ENCODE assay signal across 27 mouse cellular contexts in the genomic region with DNA sequence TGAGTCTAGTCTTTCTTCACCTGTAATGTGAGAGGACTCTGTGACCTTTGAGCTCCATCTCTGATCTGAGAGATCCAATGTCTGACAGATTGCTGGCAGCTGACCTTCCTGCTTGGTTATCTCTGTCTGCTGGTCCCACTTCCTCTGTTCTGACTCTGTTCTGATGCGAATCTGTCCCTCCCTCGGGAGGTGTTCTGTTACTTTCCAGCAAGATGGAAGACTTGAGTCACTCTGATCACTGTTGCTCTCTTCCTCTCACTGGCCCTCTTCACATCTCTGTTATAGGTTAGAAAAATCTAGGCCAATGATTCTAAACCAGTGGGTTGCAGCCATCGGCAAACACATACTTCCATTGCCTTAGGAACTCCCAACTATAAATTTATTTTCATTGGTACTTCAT.
DNase-seq lines count a peak whose midpoint lies in the region; ATAC-seq and TF ChIP-seq lines count a peak whose summit lies in the region.
"Had no signal": no experiment of that assay in that cellular context is flagged by ENCODE, and none has a peak within 500 bp of the region (broad histone marks: within the 10 kb centered on the region; RNA-seq: fewer than 3 reads in every experiment).

No protein-coding gene starts in this region.

- no peak overlapping the region for H3K4me2 ChIP-seq in intestine, embryonic 16.5 days (ENCODE audit: low read depth, low read length)
- H3K4me2 ChIP-seq in intestine, embryonic 15.5 days (replicated peaks), result no peak overlapping the region
- no peak overlapping the region for H3K4me2 ChIP-seq in intestine, postnatal 0 days (replicated peaks; ENCODE audit: low read depth)
- H3K4me2 ChIP-seq: forebrain, embryonic 13.5 days; heart, embryonic 12.5 days; heart, embryonic 15.5 days; hindbrain, embryonic 14.5 days had no signal

- peaks cover 5% of the 10 kb centered on the region; the same call in 1 of the 2 replicates for H3K4me1 ChIP-seq in intestine, embryonic 16.5 days (ENCODE audit: control insufficient read depth, insufficient read depth, low read length)
- H3K4me1 ChIP-seq in intestine, embryonic 15.5 days (replicated peaks), result peaks cover 3% of the 10 kb centered on the region; the same call in 1 of the 2 replicates
- peaks cover 6% of the 10 kb centered on the region; the same call in 1 of the 2 replicates for H3K4me1 ChIP-seq in intestine, postnatal 0 days (replicated peaks; ENCODE audit: control insufficient read depth, insufficient read depth, low read length)
- H3K4me1 ChIP-seq in limb, embryonic 10.5 days, result 0 out of 2 replicates have a peak, but pooled peaks cover 5% of the 10 kb centered on the region
- H3K4me1 ChIP-seq: forebrain, embryonic 13.5 days; heart, embryonic 15.5 days had no signal

- no peak overlapping the region for H3K9ac ChIP-seq in intestine, embryonic 16.5 days (ENCODE audit: low read depth, low read length)
- no peak overlapping the region for H3K9ac ChIP-seq in intestine, embryonic 15.5 days
- H3K9ac ChIP-seq in intestine, postnatal 0 days (ENCODE audit: low read depth, low read length), result no peak overlapping the region
- H3K9ac ChIP-seq: forebrain, embryonic 13.5 days; heart, embryonic 12.5 days; heart, embryonic 15.5 days; hindbrain, embryonic 14.5 days had no signal

- WGBS in intestine, embryonic 16.5 days, result 72% methylated on average over 3 of the region's 3 CpGs
- 73% methylated on average over 3 of the region's 3 CpGs for WGBS in intestine, embryonic 15.5 days
- WGBS in intestine, postnatal 0 days, result 41% methylated on average over 3 of the region's 3 CpGs
- WGBS in limb, embryonic 10.5 days, result 71% methylated on average over 3 of the region's 3 CpGs

- DNase-seq in embryo, embryonic 10 days (ENCODE audit: low spot score), result peak; percentile 42
- DNase-seq in embryo, embryonic 9.5 days (ENCODE audit: extremely low spot score), result no peak
- DNase-seq in CD4-positive, CD25-positive, alpha-beta regulatory T cell, adult 2 months (ENCODE audit: low read depth, low spot score), result peak; percentile 13
- no peak for DNase-seq in frontal cortex, postnatal 14 days (ENCODE audit: low spot score in 2 of 2)
- DNase-seq in limb, embryonic 10.5 days (ENCODE audit: low spot score), result no peak
- DNase-seq: adrenal gland, postnatal 10 days; adrenal gland, postnatal 36 days; cerebellum, adult 18-20 months; cerebellum, adult 9-10 months; cerebellum, postnatal 14 days; gastrocnemius, adult 2 months; gastrocnemius, postnatal 14 days; heart, adult 18-20 months; heart, postnatal 10 days; heart, postnatal 4 days; kidney, adult 18-20 months had no signal

- H3K27ac ChIP-seq in intestine, embryonic 16.5 days (ENCODE audit: low read length), result no peak overlapping the region
- no peak overlapping the region for H3K27ac ChIP-seq in intestine, embryonic 15.5 days
- H3K27ac ChIP-seq in intestine, postnatal 0 days (ENCODE audit: low read depth, low read length), result no peak overlapping the region
- no peak overlapping the region for H3K27ac ChIP-seq in limb, embryonic 10.5 days
- H3K27ac ChIP-seq: forebrain, embryonic 10.5 days; forebrain, embryonic 13.5 days; gastrocnemius, adult 2 months; heart, embryonic 15.5 days; hindbrain, embryonic 14.5 days; hindbrain, postnatal 0 days had no signal

- no peaks in the 10 kb centered on the region for H3K9me3 ChIP-seq in intestine, embryonic 16.5 days (ENCODE audit: control insufficient read depth, low read length)
- H3K9me3 ChIP-seq in intestine, embryonic 15.5 days, result no peaks in the 10 kb centered on the region
- no peaks in the 10 kb centered on the region for H3K9me3 ChIP-seq in intestine, postnatal 0 days (ENCODE audit: control insufficient read depth)
- no peaks in the 10 kb centered on the region for H3K9me3 ChIP-seq in limb, embryonic 10.5 days (replicated peaks)
- H3K9me3 ChIP-seq: forebrain, embryonic 10.5 days; forebrain, embryonic 13.5 days; heart, embryonic 12.5 days; heart, embryonic 15.5 days had no signal

- TF ChIP-seq CTCF in intestine, postnatal 0 days (IDR thresholded peaks at IDR 0.05; ENCODE audit: low read depth), result no peak

- peak; percentile 81 for ATAC-seq in intestine, embryonic 16.5 days
- no peak; the same call in 1 of the 2 replicates for ATAC-seq in intestine, embryonic 15.5 days
- 0 out of 2 replicates have a peak, but pooled peaks have one; percentile 43 for ATAC-seq in intestine, postnatal 0 days
- ATAC-seq: forebrain, embryonic 13.5 days; forebrain, embryonic 16.5 days; hindbrain, postnatal 0 days; inflammation-experienced regulatory T-cells, adult 6 months had no signal

- H3K36me3 ChIP-seq in intestine, embryonic 16.5 days (ENCODE audit: control insufficient read depth, insufficient read depth, low read length), result no peaks in the 10 kb centered on the region
- no peaks in the 10 kb centered on the region for H3K36me3 ChIP-seq in intestine, embryonic 15.5 days
- H3K36me3 ChIP-seq in intestine, postnatal 0 days (ENCODE audit: control insufficient read depth, insufficient read depth), result no peaks in the 10 kb centered on the region
- no peaks in the 10 kb centered on the region for H3K36me3 ChIP-seq in limb, embryonic 10.5 days
- H3K36me3 ChIP-seq: forebrain, embryonic 10.5 days; heart, embryonic 12.5 days; heart, embryonic 15.5 days had no signal

- H3K27me3 ChIP-seq in intestine, embryonic 16.5 days (replicated peaks; ENCODE audit: control insufficient read depth, insufficient read depth, low read length), result no peaks in the 10 kb centered on the region
- H3K27me3 ChIP-seq in intestine, embryonic 15.5 days (replicated peaks), result no peaks in the 10 kb centered on the region
- no peaks in the 10 kb centered on the region for H3K27me3 ChIP-seq in intestine, postnatal 0 days (replicated peaks; ENCODE audit: control insufficient read depth, insufficient read depth, low read length)
- H3K27me3 ChIP-seq in limb, embryonic 10.5 days (ENCODE audit: low read depth, poor library complexity, severe bottlenecking), result no peaks in the 10 kb centered on the region
- H3K27me3 ChIP-seq: forebrain, embryonic 13.5 days; heart, embryonic 12.5 days; heart, embryonic 15.5 days had no signal

- H3K4me3 ChIP-seq in intestine, embryonic 16.5 days (ENCODE audit: low read length), result no peak overlapping the region
- H3K4me3 ChIP-seq in intestine, embryonic 15.5 days (replicated peaks), result no peak overlapping the region
- H3K4me3 ChIP-seq in intestine, postnatal 0 days (ENCODE audit: low read depth, low read length), result no peak overlapping the region
- no peak overlapping the region for H3K4me3 ChIP-seq in limb, embryonic 10.5 days
- H3K4me3 ChIP-seq: forebrain, embryonic 10.5 days; forebrain, embryonic 13.5 days; gastrocnemius, adult 2 months; heart, embryonic 12.5 days; heart, embryonic 15.5 days had no signal

Comparison
In these comparisons a context has a peak if more than half of its experiments do, and no peak if none do; other contexts are left out.
1. DNase-seq: peak in embryo, embryonic 10 days (single experiment) and CD4-positive, CD25-positive, alpha-beta regulatory T cell, adult 2 months (single experiment); none in embryo, embryonic 9.5 days (single experiment), frontal cortex, postnatal 14 days (0 of 2) and limb, embryonic 10.5 days (single experiment).